Mouse (Mus musculus): ENCODE measurements at regions not wholly inside any gene's neighbourhood (a gene's known extent, or its start where the extent isn't known, plus 50 kb on each side); places are given as distances from the start of the nearest gene placed in this dataset.

DNA sequence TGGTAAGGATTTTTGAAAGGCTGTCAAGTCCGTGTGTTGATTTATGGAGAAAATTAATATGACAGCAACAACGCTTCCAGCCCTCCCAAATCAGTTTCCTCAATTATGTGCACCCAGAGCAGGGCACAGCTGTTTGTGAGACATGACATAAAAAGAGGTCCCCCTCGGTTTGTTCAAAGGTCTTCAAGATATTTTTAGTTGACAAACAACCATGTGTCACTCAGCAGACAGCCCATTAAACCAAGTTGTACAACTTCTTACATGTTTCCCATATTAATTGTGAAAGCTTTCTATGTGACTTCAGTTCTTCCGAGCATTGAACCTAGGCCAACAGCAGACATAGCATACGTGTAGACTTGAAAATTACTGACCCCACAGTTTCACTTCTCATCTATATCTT, 131.5 kb upstream of the Cdh5 start:
- 80% methylated on average over 5 of the region's 5 CpGs for WGBS
- Histone ChIP-seq H3K27ac (ENCODE audit: low read depth, low read length) (no peak overlapping the region), H3K36me3 (ENCODE audit: control insufficient read depth, insufficient read depth, low read length) (no peaks in the 10 kb centered on the region), H3K9me3 (ENCODE audit: control insufficient read depth, low read length) (no peaks in the 10 kb centered on the region), H3K9ac (ENCODE audit: low read depth, low read length) (no peak overlapping the region), H3K4me2 (ENCODE audit: low read length) (no peak overlapping the region), H3K4me1 (ENCODE audit: control insufficient read depth, insufficient read depth, low read depth, low read length) (no peaks in the 10 kb centered on the region), H3K27me3 (replicated peaks; ENCODE audit: control insufficient read depth, insufficient read depth, low read length) (no peaks in the 10 kb centered on the region), H3K4me3 (ENCODE audit: low read length) (no peak overlapping the region)
- no peak for ATAC-seq

DNA sequence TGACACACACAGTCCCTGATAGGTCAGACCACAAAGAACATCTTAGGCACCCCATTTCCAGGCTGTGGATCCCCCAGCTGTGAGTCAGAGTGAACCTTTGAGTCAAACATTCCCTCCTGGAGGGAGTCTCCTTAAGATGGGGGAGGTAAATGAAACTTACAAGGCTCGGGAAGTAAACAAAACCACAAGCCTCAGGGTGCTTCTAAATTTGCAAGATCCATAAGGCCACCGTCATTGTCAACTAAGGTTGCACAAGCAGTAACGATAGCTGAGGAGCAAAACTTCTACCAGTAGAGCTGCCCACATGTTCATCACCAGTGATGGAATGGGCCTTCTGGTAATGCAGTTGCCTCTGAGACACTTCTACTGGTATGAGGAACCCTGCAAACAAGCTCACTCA, 130.9 kb upstream of the Cdh5 start:
- H3K4me3 ChIP-seq (ENCODE audit: low read length), result no peak overlapping the region
- H3K4me2 ChIP-seq (ENCODE audit: low read length), result no peak overlapping the region
- no peak overlapping the region for H3K9ac ChIP-seq (ENCODE audit: low read depth, low read length)
- no peaks in the 10 kb centered on the region for H3K36me3 ChIP-seq (ENCODE audit: control insufficient read depth, insufficient read depth, low read length)
- no peaks in the 10 kb centered on the region for H3K4me1 ChIP-seq (ENCODE audit: control insufficient read depth, insufficient read depth, low read depth, low read length)
- H3K27ac ChIP-seq (ENCODE audit: low read depth, low read length), result no peak overlapping the region
- H3K9me3 ChIP-seq (ENCODE audit: control insufficient read depth, low read length), result no peaks in the 10 kb centered on the region
- ATAC-seq, result no peak
- no peaks in the 10 kb centered on the region for H3K27me3 ChIP-seq (replicated peaks; ENCODE audit: control insufficient read depth, insufficient read depth, low read length)
- WGBS, result 88% methylated on average over 3 of the region's 3 CpGs

DNA sequence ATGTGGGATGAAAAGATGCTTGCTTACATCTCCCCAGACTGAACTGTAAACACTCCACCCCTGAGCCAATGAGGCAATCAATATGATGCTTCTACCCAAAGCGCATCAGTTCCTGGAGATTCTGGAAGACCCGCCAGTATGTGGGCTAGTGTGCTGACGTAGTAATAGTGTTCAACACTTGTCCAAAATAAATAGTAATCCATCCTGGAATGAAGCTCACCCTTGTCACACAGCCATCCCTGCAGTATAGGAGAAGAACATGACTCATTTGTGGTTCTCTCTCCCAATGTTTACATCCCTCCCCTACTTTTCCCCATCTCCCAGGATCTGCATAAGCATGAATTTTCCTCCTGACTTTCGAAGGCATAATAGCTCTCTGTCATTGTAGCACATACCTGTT, 130.5 kb upstream of the Cdh5 start:
- H3K9me3 ChIP-seq (ENCODE audit: control insufficient read depth, low read length), result no peaks in the 10 kb centered on the region

DNA sequence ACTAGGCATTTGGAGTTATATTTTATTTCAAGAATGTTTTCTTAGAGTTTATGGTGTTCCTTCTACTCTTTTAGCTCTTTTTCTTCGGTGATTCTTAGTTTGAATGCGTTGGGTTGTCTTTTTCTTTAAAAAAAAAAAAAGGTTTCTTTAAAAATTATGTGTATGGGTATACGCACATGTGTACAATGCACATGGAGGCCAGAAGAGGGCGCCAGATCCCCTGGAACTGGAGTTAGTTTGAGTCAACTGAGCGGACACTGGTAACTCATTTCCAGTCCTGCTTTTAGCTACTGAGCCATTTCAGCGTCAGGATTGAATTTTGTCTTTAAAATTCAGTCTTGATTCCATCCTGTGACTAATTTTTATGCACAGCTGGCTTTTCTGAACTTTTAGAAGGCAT, 124.9 kb upstream of the Cdh5 start:
- H3K9ac ChIP-seq (ENCODE audit: low read depth, low read length), result no peak overlapping the region
- H3K4me3 ChIP-seq (ENCODE audit: low read length), result no peak overlapping the region
- no peak for ATAC-seq
- H3K27ac ChIP-seq (ENCODE audit: low read depth, low read length), result no peak overlapping the region
- no peaks in the 10 kb centered on the region for H3K27me3 ChIP-seq (replicated peaks; ENCODE audit: control insufficient read depth, insufficient read depth, low read length)
- H3K4me1 ChIP-seq (ENCODE audit: control insufficient read depth, insufficient read depth, low read depth, low read length), result no peaks in the 10 kb centered on the region
- WGBS, result 75% methylated on average over 6 of the region's 6 CpGs
- H3K36me3 ChIP-seq (ENCODE audit: control insufficient read depth, insufficient read depth, low read length), result no peaks in the 10 kb centered on the region
- no peak overlapping the region for H3K4me2 ChIP-seq (ENCODE audit: low read length)
- H3K9me3 ChIP-seq (ENCODE audit: control insufficient read depth, low read length), result no peaks in the 10 kb centered on the region

More for the DNA sequence above, 130.5 kb upstream of the Cdh5 start:
- Histone ChIP-seq H3K27ac (ENCODE audit: low read depth, low read length) (no peak overlapping the region), H3K36me3 (ENCODE audit: control insufficient read depth, insufficient read depth, low read length) (no peaks in the 10 kb centered on the region), H3K4me2 (ENCODE audit: low read length) (no peak overlapping the region), H3K4me1 (ENCODE audit: control insufficient read depth, insufficient read depth, low read depth, low read length) (no peaks in the 10 kb centered on the region), H3K27me3 (replicated peaks; ENCODE audit: control insufficient read depth, insufficient read depth, low read length) (no peaks in the 10 kb centered on the region), H3K9ac (ENCODE audit: low read depth, low read length) (no peak overlapping the region), H3K4me3 (ENCODE audit: low read length) (no peak overlapping the region)
- 92% methylated on average over 4 of the region's 4 CpGs for WGBS
- no peak for ATAC-seq

DNA sequence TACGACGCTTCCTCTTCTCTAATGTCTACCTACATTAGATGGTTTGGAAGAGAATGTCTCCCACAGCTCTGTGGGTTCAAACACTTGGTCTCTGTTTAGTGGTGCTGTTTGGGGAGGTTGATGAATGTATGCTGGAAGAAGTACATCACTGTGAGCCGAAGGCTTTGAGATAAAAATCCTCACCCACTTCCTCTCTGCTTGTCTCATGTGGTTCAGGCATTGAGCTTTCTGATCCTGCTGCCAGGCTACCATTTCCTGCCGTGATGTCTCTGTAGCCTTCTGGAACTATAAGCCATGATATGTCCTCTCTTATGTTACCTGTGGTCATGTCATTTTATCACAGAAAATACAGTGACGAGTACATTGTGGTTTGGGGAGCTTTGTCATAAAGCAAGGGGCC, 122.5 kb upstream of the Cdh5 start:
- no peak overlapping the region for H3K9ac ChIP-seq (ENCODE audit: low read depth, low read length)
- H3K27ac ChIP-seq (ENCODE audit: low read depth, low read length), result no peak overlapping the region
- no peaks in the 10 kb centered on the region; the same call in 1 of the 2 replicates for H3K27me3 ChIP-seq (replicated peaks; ENCODE audit: control insufficient read depth, insufficient read depth, low read length)
- no peak overlapping the region for H3K4me2 ChIP-seq (ENCODE audit: low read length)
- no peak for ATAC-seq
- 94% methylated on average over 5 of the region's 5 CpGs for WGBS
- H3K4me1 ChIP-seq (ENCODE audit: control insufficient read depth, insufficient read depth, low read depth, low read length), result no peaks in the 10 kb centered on the region
- no peaks in the 10 kb centered on the region for H3K9me3 ChIP-seq (ENCODE audit: control insufficient read depth, low read length)
- H3K4me3 ChIP-seq (ENCODE audit: low read length), result no peak overlapping the region
- H3K36me3 ChIP-seq (ENCODE audit: control insufficient read depth, insufficient read depth, low read length), result no peaks in the 10 kb centered on the region

DNA sequence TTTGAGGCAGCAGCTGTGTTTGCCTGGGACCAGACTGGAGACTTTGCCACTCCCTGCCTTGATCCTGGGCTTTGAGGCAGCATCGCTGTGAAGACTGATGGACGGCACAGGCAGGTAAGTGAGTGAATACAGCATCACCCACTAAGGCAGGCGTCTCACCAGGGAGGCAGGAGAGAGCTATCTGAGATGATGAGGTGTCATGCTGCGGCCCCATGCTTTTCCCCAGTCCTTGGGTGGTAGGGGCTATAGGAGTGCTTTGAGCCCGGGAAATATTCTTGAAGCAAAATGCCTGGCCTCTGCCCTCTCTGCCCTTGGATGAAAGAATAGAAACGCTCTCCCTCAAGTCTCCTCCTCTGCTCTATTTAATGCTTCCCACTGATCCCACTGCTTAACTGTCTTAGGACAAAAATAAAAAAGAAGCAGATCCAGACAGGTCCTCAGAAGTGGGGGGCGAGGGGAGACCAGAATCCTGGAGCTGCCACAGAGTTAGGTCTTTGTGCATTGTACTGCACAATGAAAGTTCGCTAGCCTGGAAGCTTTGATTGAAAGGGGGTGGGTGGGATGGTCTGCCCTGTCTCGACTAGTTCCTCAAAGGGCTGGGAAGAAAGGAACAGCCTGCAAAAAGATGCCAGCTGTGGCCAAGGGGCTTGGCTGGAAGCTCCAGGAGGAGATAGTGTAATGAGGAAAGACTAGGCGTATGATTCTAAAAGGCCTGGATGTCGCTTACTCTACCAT, 117.4 kb upstream of the Cdh5 start:
- no peak overlapping the region for H3K4me3 ChIP-seq (ENCODE audit: low read length)
- no peaks in the 10 kb centered on the region for H3K36me3 ChIP-seq (ENCODE audit: control insufficient read depth, insufficient read depth, low read length)
- no peaks in the 10 kb centered on the region; the same call in 1 of the 2 replicates for H3K27me3 ChIP-seq (replicated peaks; ENCODE audit: control insufficient read depth, insufficient read depth, low read length)
- no peaks in the 10 kb centered on the region for H3K9me3 ChIP-seq (ENCODE audit: control insufficient read depth, low read length)
- H3K27ac ChIP-seq (ENCODE audit: low read depth, low read length), result no peak overlapping the region
- 40% methylated on average over 11 of the region's 11 CpGs for WGBS
- no peak for ATAC-seq
- no peak overlapping the region for H3K4me2 ChIP-seq (ENCODE audit: low read length)
- H3K9ac ChIP-seq (ENCODE audit: low read depth, low read length), result no peak overlapping the region
- no peaks in the 10 kb centered on the region for H3K4me1 ChIP-seq (ENCODE audit: control insufficient read depth, insufficient read depth, low read depth, low read length)

DNA sequence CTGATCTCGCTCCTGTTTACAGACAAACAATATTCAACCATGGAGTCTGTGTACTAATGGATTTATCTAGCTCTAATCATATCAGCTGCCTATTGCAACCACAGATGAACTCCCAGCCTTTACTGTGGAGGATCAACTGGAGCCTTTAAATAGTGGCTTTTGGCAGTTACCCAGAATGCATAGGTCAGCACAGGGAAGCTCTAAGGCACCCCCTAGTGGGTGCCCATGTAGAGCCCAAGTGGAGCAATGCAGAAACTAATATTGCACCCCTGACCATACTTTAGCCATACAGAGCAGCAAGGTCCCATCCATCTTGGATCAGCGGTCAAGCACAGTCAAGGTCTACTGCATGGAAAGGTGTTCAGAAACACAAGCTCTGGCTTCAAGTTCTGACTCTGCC, 115.8 kb upstream of the Cdh5 start:
- Histone ChIP-seq H3K27ac (ENCODE audit: low read depth, low read length) (no peak overlapping the region), H3K4me3 (ENCODE audit: low read length) (no peak overlapping the region), H3K4me2 (ENCODE audit: low read length) (no peak overlapping the region), H3K4me1 (ENCODE audit: control insufficient read depth, insufficient read depth, low read depth, low read length) (no peaks in the 10 kb centered on the region), H3K36me3 (ENCODE audit: control insufficient read depth, insufficient read depth, low read length) (no peaks in the 10 kb centered on the region), H3K27me3 (replicated peaks; ENCODE audit: control insufficient read depth, insufficient read depth, low read length) (no peaks in the 10 kb centered on the region; the same call in 1 of the 2 replicates), H3K9ac (ENCODE audit: low read depth, low read length) (no peak overlapping the region), H3K9me3 (ENCODE audit: control insufficient read depth, low read length) (no peaks in the 10 kb centered on the region)
- ATAC-seq, result no peak
- WGBS, result 91% methylated on average over 2 of the region's 2 CpGs

DNA sequence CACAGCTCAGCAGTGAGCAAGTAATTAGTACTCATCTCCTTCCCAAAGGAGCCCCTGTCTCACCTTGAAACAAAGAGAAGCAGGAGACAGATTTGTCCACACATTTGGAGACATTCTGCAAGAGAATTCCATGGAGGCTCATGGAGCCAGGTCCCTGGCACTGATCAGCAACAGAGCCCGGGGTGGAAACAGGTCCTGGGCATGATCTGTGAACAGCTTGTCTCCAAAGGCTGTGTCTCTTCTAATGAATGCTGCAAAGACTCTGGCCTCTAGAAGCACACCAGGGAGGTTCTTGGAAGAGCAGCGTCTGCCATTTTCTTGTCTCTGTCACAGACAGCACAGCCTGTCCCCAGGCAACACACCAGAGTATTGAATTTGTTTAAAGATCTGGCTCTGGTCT, 107.5 kb upstream of the Cdh5 start:
- WGBS, result 78% methylated on average over 2 of the region's 2 CpGs
- H3K9ac ChIP-seq (ENCODE audit: low read depth, low read length), result no peak overlapping the region
- no peak overlapping the region for H3K4me3 ChIP-seq (ENCODE audit: low read length)
- no peaks in the 10 kb centered on the region for H3K4me1 ChIP-seq (ENCODE audit: control insufficient read depth, insufficient read depth, low read depth, low read length)
- H3K36me3 ChIP-seq (ENCODE audit: control insufficient read depth, insufficient read depth, low read length), result no peaks in the 10 kb centered on the region
- ATAC-seq, result no peak
- no peaks in the 10 kb centered on the region for H3K27me3 ChIP-seq (replicated peaks; ENCODE audit: control insufficient read depth, insufficient read depth, low read length)
- H3K4me2 ChIP-seq (ENCODE audit: low read length), result no peak overlapping the region
- H3K9me3 ChIP-seq (ENCODE audit: control insufficient read depth, low read length), result no peaks in the 10 kb centered on the region
- H3K27ac ChIP-seq (ENCODE audit: low read depth, low read length), result no peak overlapping the region

DNA sequence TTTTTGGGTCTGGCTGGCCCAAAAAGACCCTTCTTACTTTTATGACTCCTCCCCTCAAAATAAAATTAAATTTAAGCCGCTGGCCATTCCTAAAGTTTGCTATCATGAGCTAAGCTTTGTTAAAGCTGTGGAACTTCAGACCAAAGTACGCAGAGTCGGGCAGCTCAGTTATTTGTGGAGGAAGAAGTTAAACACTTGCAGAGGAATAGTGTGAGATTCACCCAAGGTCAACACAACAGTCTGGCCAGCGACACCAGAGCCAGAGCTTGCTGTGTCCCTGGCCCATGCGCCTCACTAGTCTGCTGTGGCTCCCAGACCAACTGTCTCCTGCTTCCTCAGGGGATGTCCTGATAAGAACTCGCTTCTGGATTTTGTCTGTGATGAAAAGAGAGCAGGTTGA, 103.3 kb upstream of the Cdh5 start:
- H3K4me2 ChIP-seq (ENCODE audit: low read length), result no peak overlapping the region
- no peak overlapping the region for H3K27ac ChIP-seq (ENCODE audit: low read depth, low read length)
- no peak overlapping the region for H3K9ac ChIP-seq (ENCODE audit: low read depth, low read length)
- no peaks in the 10 kb centered on the region for H3K4me1 ChIP-seq (ENCODE audit: control insufficient read depth, insufficient read depth, low read depth, low read length)
- no peak for ATAC-seq
- 88% methylated on average over 6 of the region's 6 CpGs for WGBS
- no peak overlapping the region for H3K4me3 ChIP-seq (ENCODE audit: low read length)
- H3K9me3 ChIP-seq (ENCODE audit: control insufficient read depth, low read length), result no peaks in the 10 kb centered on the region
- no peaks in the 10 kb centered on the region for H3K27me3 ChIP-seq (replicated peaks; ENCODE audit: control insufficient read depth, insufficient read depth, low read length)
- no peaks in the 10 kb centered on the region for H3K36me3 ChIP-seq (ENCODE audit: control insufficient read depth, insufficient read depth, low read length)

DNA sequence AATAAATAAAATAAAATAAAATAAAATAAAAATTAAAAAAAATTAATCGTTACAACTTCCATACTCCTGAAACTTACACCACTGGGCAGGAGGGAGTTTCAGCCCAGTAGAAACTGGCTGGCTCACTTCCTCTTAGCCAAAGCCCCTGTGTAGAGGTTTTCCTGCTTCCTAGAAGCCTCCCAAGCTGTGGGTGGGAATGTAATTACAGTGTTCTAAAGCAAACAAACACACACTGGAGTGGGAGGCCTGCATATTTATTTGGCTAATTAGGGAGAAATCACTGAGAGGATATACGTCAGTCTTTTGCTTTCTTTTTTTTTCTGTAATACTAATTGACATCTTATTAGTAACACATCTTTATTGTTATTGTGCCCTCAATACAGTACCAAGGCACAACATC, 94.2 kb upstream of the Cdh5 start:
- 64% methylated on average over 2 of the region's 2 CpGs for WGBS
- no peak overlapping the region for H3K4me2 ChIP-seq (ENCODE audit: low read length)
- H3K27me3 ChIP-seq (replicated peaks; ENCODE audit: control insufficient read depth, insufficient read depth, low read length), result no peaks in the 10 kb centered on the region
- no peaks in the 10 kb centered on the region for H3K36me3 ChIP-seq (ENCODE audit: control insufficient read depth, insufficient read depth, low read length)
- no peaks in the 10 kb centered on the region for H3K4me1 ChIP-seq (ENCODE audit: control insufficient read depth, insufficient read depth, low read depth, low read length)
- no peaks in the 10 kb centered on the region for H3K9me3 ChIP-seq (ENCODE audit: control insufficient read depth, low read length)
- no peak overlapping the region for H3K27ac ChIP-seq (ENCODE audit: low read depth, low read length)
- H3K4me3 ChIP-seq (ENCODE audit: low read length), result no peak overlapping the region
- no peak for ATAC-seq
- no peak overlapping the region for H3K9ac ChIP-seq (ENCODE audit: low read depth, low read length)

Data from hindbrain, embryonic 16.5 days (tissue).